Mouse (Mus musculus): Measurements from ENCODE around the gene Dcst1. TPM values are rescaled to one million over a fixed set of nuclear protein-coding genes. Genes with fewer than 3 reads are reported as not detected.

Dcst1 gene
- 0.22 and 0.35 TPM in 2 replicates for polyA plus RNA-seq (2015; fragmentation: Nextera tagmentation; extraction: Ambion mirVana)

DNA sequence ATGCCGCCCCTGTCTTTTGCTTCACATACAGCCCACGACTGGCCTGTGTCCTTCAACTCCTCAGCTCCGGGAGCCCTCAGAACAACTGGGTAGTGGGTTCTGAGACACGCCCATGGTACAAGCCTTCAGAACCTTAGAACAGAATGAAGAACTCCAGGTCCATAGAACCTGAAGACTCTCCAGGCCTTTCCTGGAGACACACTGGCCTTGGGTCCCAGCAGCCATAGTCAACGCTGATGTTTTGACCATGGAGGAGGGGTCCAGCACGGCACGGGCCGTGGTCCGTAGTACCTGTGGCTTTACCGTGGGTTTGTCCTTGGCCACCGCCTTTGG, at the start of gene Dcst1:
TSS of gene Dcst1 (minus strand) at position 101 of the 333 bp plus-strand sequence.

DNA sequence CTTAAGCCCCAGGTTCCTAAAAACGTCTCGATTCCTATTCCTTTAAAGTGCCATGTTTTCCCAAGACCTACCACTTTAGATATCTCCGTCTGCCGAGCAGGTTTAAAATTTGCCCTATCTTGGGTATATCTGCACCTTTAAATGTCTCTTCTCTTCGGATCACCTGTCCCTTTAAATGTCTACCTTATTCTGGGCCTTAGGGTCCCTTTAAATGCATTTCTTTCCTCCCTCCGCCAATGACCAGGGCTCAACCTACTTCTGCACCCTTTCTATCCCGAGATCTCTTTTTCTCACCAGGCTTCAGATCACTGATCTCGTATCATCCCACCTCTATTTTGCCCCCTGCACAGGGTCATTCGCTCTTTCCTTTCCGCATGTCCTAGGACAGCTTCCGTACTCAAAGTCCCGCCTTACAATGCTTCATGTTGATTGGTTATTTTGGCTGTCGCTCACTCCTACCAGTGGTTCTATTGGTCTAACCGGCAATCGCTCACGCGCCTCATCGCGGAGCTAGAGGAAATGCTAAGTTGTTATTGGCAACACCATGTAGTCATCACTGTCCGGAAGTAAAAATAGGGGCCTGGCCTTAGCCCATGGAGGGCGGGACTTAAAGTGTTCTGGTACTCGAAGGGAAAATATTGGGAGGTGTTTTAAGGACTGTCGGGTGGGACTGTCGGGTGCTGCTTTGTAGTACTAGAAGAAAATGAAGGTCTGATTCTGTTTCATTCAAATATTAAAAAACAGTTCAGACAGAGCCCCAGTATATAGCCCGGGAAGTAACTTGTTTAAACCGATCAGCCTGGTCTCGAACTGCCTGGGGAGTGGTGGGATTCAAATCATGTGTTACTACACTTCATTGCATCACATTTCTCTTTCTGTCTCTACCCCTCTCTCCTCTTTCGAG, 46.7 kb upstream of the Dcst1 start, which contains the start of gene Flad1:
TSS of gene Flad1 (minus strand) at position 381 of the 904 bp plus-strand sequence.

DNA sequence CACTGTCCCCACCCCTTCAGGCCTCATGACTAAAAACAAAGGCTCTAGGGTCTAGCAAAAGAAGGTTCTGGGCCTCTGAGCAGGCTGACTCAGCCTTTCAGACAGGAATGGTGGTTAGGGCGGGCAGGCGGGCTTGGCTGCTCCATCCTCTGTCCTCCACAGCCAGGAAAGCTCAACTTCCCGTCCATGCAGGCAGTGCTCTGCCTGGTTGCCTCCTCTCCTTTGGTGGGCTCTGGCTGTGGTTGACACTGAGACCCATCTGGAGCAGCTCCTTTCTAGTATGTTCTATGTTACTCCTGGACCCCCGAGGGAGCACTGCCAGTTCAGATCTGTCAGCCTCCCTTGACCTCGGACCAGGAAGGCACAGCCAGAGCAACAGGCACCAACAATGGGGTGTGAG, 37.6 kb upstream of the Dcst1 start, which contains the start of gene Lenep:
TSS of gene Lenep (minus strand) at position 101 of the 400 bp plus-strand sequence.

DNA sequence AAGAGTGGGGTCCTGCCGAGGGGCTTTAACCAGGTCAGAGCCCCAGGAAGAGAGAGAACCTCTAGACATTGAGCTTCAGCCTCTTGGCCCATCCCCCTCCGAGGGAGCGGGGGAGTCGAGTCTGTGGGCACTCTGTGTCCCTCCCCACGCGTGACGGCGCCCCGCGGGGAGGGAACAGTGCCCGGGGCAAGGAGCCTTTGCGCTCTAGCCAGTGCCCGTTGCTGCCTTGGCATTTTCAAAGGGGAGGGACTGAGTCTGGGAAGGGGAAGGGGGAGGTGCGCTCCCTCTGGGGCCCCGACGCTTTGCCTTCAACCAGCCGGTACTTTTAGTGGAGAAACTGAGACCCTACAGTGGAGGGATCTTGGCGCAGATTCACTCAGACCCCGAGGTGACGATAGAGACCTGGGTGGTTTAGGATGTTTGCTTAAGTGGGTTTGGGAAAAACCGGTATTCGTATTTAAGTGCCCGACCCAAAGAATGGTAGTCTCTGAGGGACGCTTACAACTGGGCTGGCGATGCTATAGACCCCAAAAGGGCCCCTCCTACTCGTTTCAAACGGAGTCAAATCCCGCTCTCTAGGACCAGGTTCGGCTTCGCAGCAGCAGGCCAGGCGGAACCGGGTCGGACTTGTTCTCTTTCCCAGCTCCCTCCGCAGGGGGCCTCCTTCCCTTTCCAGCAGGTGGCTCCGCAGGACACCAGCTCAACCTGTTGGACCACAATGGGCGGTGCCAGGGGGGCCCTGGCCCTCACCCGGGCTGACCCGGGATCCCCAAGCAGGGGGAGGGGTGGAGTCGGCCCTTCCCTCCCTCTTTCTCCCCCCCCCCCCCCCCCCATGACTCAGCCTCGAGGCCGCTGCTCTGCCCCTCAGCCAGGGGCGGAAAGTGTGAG, 29.2 kb upstream of the Dcst1 start, which contains the start of gene Zbtb7b:
TSS of gene Zbtb7b (minus strand) at position 771 of the 888 bp plus-strand sequence.

DNA sequence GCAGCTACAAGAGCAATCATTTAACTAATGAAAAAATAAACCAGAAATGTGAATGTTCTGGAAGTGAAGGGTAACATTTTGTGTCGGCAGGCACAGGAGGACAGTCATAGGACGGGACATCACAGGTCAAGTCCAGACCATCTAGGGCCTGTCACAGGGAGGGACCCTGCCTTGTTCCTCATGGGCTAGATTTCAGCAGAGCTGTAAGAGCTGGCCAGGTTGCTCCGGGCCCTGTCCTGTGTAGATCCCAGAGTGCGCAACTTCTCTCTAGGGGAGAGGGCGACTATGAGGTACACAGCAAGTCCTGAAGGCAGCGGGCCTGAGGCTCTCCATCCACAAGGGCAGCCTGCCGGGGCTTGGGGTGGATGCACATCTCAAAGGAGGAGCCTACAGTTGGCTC, 3.4 kb downstream of the Dcst1 start, which contains the start of gene Dcst2:
TSS of gene Dcst2 (plus strand) at position 301 of the 400 bp plus-strand sequence.

DNA sequence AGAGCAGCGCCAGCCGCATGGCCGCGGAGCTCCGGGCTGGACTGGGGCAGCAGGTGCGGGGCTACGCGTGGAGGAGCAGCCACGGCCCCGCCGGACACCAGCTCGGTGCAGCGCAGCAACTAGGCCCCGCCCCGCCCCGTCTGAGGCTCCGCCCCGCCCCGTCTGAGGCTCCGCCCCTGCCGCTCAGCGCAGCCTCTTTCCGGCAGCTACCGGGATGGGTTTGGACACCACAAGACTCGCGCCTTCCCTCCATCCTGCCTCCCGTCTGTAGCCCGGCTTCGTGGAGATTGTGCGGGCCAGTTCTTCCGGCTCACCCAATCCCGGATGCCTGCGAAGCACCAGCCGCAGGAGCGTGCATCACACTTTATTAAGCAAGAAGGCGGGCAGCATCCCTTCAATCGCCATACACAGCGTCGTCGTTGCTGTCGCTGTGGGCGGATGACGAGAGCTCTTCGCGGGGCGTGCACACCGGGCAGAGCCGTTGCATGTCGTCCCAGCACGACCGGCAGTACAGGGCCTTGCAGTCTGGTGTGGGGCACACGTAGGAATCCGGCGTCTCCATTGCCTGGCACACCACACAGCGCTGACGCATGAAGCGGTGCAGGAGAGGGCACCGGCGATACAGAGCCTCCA, 15.1 kb downstream of the Dcst1 start, which contains the start of gene Adam15:
TSS of gene Adam15 (minus strand) at position 128 of the 633 bp plus-strand sequence.

DNA sequence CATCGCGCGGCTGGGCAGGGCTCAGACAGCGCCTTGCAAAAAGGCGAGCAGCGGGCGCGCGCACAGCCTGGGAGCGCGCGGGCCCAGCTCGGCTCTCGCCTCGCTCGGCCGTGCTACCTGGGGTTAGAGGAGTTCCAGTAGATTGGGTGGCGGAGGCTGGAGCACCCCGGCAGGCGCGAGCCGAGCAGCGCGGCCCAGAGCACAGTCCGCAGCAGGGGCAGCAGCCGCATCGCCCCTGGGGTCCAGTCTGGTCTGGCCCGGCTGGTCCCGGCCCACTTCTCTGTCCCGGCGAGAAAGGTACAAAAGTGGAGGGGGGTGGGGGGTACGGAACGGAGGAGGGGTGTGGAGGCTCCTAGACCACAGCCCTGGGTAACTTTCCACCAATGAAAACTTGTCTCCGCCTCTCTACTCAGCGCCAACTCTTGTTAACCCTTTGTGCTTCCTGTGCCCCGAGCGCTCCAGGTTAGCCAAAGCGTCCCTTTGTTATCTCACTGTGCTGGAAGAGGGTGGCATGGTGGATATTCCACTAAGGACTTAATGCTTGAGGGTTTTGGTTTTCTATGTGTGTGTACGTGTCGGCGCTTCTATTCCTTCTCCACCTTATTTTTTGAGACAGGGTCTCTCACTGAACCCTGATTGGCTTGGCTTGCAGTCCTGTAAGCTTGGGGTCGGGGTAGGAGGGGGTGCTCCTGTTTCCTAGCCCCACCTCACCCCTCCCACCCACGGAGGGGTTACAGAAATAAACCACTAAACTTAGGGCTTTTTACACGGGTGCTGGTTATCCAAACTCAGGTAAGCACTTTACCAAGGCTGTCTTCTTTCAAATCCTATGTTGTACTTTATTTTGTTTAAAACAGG, 27.1 kb downstream of the Dcst1 start, which contains the start of gene Efna4:
TSS of gene Efna4 (minus strand) at position 308 of the 858 bp plus-strand sequence.

DNA sequence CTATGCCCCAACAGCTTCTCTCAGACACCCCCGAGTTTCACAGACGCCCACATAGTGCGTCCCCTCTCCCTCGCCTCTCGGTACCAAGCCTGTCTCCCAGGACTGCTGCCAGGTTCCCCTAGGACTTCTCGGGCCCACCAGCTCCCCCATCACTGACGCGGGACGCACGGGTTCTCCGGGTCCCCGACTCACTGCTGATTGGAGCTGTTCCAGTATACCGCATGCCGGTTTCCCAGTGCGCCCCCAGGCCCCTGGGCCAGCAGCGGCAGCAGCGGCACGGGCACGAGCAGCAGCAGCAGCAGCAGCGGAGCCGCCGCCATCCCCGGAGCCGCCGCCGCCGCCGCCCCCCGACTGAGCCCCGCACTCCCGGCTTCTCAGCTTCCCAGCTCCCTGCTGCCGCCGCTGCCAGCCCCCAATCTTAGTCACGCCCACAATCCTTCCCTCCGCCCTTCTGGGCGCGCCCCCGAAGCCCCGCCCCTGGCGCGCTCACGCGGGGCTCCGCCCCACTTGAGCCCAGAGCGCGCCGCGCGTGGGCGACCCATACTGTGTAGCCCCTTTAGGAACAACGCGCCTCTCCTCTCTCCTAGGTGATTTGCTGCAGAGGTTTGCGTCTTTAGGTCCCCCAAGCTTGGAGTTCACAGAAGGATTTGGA, 42.4 kb downstream of the Dcst1 start, which contains the start of gene Efna3:
TSS of gene Efna3 (minus strand) at position 452 of the 652 bp plus-strand sequence.

Other genes with a start within 250 kb of the Dcst1 start
- gene Pklr, start 229.1 kb downstream of the Dcst1 start, polyA plus RNA-seq (2015; fragmentation: Nextera tagmentation; extraction: Ambion mirVana), result 1.1 and 3.9 TPM in 2 replicates
- gene Hcn3, start 205.1 kb downstream of the Dcst1 start, polyA plus RNA-seq (2015; fragmentation: Nextera tagmentation; extraction: Ambion mirVana), result 5.8 and 7.6 TPM in 2 replicates
- gene Clk2, start 200.5 kb downstream of the Dcst1 start, polyA plus RNA-seq (2015; fragmentation: Nextera tagmentation; extraction: Ambion mirVana), result 12.7 and 19.7 TPM in 2 replicates
- gene Scamp3, start 187.8 kb downstream of the Dcst1 start, polyA plus RNA-seq (2015; fragmentation: Nextera tagmentation; extraction: Ambion mirVana), result 75.6 and 121 TPM in 2 replicates
- gene Fam189b, start 182.1 kb downstream of the Dcst1 start, polyA plus RNA-seq (2015; fragmentation: Nextera tagmentation; extraction: Ambion mirVana), result 22.3 and 31.0 TPM in 2 replicates
- 38.2 and 55.0 TPM in 2 replicates for gene Gba, start 162.3 kb downstream of the Dcst1 start, polyA plus RNA-seq (2015; fragmentation: Nextera tagmentation; extraction: Ambion mirVana)
- gene Thbs3, start 150.1 kb downstream of the Dcst1 start, polyA plus RNA-seq (2015; fragmentation: Nextera tagmentation; extraction: Ambion mirVana), result 34.1 and 36.8 TPM in 2 replicates
- 176 and 209 TPM in 2 replicates for gene Mtx1, start 138.2 kb downstream of the Dcst1 start, polyA plus RNA-seq (2015; fragmentation: Nextera tagmentation; extraction: Ambion mirVana)
- 0.90 and 0.91 TPM in 2 replicates for gene Muc1, start 136.2 kb downstream of the Dcst1 start, polyA plus RNA-seq (2015; fragmentation: Nextera tagmentation; extraction: Ambion mirVana)
- 301 and 333 TPM in 2 replicates for gene Krtcap2, start 119.3 kb downstream of the Dcst1 start, polyA plus RNA-seq (2015; fragmentation: Nextera tagmentation; extraction: Ambion mirVana)
- 2.4 and 7.3 TPM in 2 replicates for gene Trim46, start 118.9 kb downstream of the Dcst1 start, polyA plus RNA-seq (2015; fragmentation: Nextera tagmentation; extraction: Ambion mirVana)
- gene Dpm3, start 105.9 kb downstream of the Dcst1 start, polyA plus RNA-seq (2015; fragmentation: Nextera tagmentation; extraction: Ambion mirVana), result 221 and 274 TPM in 2 replicates
- gene Slc50a1, start 94.7 kb downstream of the Dcst1 start, polyA plus RNA-seq (2015; fragmentation: Nextera tagmentation; extraction: Ambion mirVana), result 111 and 136 TPM in 2 replicates
- 24.9 and 28.6 TPM in 2 replicates for gene Efna1, start 84.1 kb downstream of the Dcst1 start, polyA plus RNA-seq (2015; fragmentation: Nextera tagmentation; extraction: Ambion mirVana)
- 2.8 and 8.6 TPM in 2 replicates for gene Efna3, start 42.3 kb downstream of the Dcst1 start, polyA plus RNA-seq (2015; fragmentation: Nextera tagmentation; extraction: Ambion mirVana)
- 4.9 and 6.7 TPM in 2 replicates for gene Efna4, start 27.2 kb downstream of the Dcst1 start, polyA plus RNA-seq (2015; fragmentation: Nextera tagmentation; extraction: Ambion mirVana)
- 53.7 and 56.4 TPM in 2 replicates for gene Adam15, start 15.3 kb downstream of the Dcst1 start, polyA plus RNA-seq (2015; fragmentation: Nextera tagmentation; extraction: Ambion mirVana)
- 0.07 and 0.13 TPM in 2 replicates for gene Dcst2, start 3.3 kb downstream of the Dcst1 start, polyA plus RNA-seq (2015; fragmentation: Nextera tagmentation; extraction: Ambion mirVana)
- gene Zbtb7b, start 29.5 kb upstream of the Dcst1 start, polyA plus RNA-seq (2015; fragmentation: Nextera tagmentation; extraction: Ambion mirVana), result 1.8 and 3.6 TPM in 2 replicates
- not detected in 2 replicates for gene Lenep, start 37.5 kb upstream of the Dcst1 start, polyA plus RNA-seq (2015; fragmentation: Nextera tagmentation; extraction: Ambion mirVana)
- 14.7 and 24.0 TPM in 2 replicates for gene Flad1, start 46.6 kb upstream of the Dcst1 start, polyA plus RNA-seq (2015; fragmentation: Nextera tagmentation; extraction: Ambion mirVana)
- 213 and 238 TPM in 2 replicates for gene Cks1b, start 53.1 kb upstream of the Dcst1 start, polyA plus RNA-seq (2015; fragmentation: Nextera tagmentation; extraction: Ambion mirVana)
- gene Shc1, start 53.2 kb upstream of the Dcst1 start, polyA plus RNA-seq (2015; fragmentation: Nextera tagmentation; extraction: Ambion mirVana), result 85.7 and 99.5 TPM in 2 replicates
- gene Pygo2, start 65.0 kb upstream of the Dcst1 start, polyA plus RNA-seq (2015; fragmentation: Nextera tagmentation; extraction: Ambion mirVana), result 19.8 and 23.7 TPM in 2 replicates
- 26.9 and 45.2 TPM in 2 replicates for gene Pbxip1, start 71.5 kb upstream of the Dcst1 start, polyA plus RNA-seq (2015; fragmentation: Nextera tagmentation; extraction: Ambion mirVana)
- gene Pmvk, start 89.3 kb upstream of the Dcst1 start, polyA plus RNA-seq (2015; fragmentation: Nextera tagmentation; extraction: Ambion mirVana), result 28.5 and 31.1 TPM in 2 replicates
- gene Kcnn3, start 154.9 kb upstream of the Dcst1 start, polyA plus RNA-seq (2015; fragmentation: Nextera tagmentation; extraction: Ambion mirVana), result 2.1 TPM in 2 replicates

Data from adrenal gland, postnatal 0 days (tissue).